Mouse (Mus musculus): ENCODE measurements around the gene Angptl1. TPM values are rescaled to one million over a fixed set of nuclear protein-coding genes. Genes with fewer than 3 reads are reported as not detected.

Gene Angptl1
- polyA plus RNA-seq, 1 experiment = 0.96 TPM

DNA sequence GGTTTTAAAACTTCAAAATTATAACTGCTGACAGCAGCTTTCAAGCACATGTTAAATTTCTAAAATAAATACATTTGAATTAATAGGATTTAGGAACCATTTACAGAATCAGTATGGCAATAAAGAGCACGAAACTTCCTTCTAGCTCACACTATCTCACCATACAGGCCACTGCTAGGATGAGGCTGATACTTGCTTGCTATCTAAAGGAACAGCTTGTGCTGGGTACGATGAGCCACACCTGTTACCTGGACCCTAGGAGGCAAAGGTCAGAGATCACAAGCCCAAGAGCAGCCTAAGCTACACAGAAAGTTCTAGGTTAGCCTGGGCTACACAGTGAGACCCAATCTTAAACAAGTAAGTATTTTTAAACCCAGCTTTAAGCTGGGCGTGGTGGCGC lies 70.9 kb downstream of the Angptl1 start:
- H3K4me1 ChIP-seq (ENCODE audit: control insufficient read depth, insufficient read depth, low read length) = peaks cover 3% of the 10 kb centered on the region; the same call in 1 of the 2 replicates
- DNase-seq = no peak
- 98% methylated on average over 4 of the region's 4 CpGs for WGBS
- TF ChIP-seq CTCF (IDR thresholded peaks at IDR 0.05; ENCODE audit: insufficient read depth, low read length) = no peak
- TF ChIP-seq POLR2A (IDR thresholded peaks at IDR 0.05; ENCODE audit: borderline replicate concordance, extremely low read depth, low read depth, low read length) = no peak
- H3K4me3 ChIP-seq (replicated peaks; ENCODE audit: extremely low read depth, low read depth, low read length) = no peak overlapping the region

DNA sequence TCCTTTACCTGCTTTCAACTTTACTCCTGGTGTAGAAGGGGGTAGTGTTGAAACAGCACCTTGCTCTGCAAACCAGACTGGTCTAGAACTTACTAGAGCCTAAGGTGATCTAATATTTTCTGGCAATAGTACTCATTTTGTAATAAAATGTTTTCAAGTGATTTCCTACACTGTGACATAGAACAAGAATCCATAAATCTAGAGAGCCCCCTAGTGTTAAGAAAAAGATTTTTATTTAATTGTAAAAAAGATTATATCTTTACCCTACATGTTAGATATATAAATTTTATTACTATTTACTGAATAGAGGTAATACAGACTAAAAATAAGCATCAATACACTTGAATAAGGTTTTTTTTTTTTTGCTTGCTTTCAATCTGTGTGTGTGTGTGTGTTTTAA lies 71.5 kb downstream of the Angptl1 start:
- Histone ChIP-seq H3K4me3 (replicated peaks; ENCODE audit: extremely low read depth, low read depth, low read length) (no peak overlapping the region), H3K4me1 (ENCODE audit: control insufficient read depth, insufficient read depth, low read length) (peaks cover 3% of the 10 kb centered on the region; the same call in 1 of the 2 replicates)
- TF ChIP-seq CTCF (IDR thresholded peaks at IDR 0.05; ENCODE audit: insufficient read depth, low read length) (no peak), POLR2A (IDR thresholded peaks at IDR 0.05; ENCODE audit: borderline replicate concordance, extremely low read depth, low read depth, low read length) (no peak)
- DNase-seq = no peak

Other genes with a start within 250 kb of the Angptl1 start
- gene Tor3a, start 164.2 kb upstream of the Angptl1 start, polyA plus RNA-seq (2012; rRNA removed) = 73.2 and 105 TPM in 2 replicates
- gene Fam20b, start 119.5 kb upstream of the Angptl1 start, polyA plus RNA-seq (2012; rRNA removed) = 16.3 and 25.9 TPM in 2 replicates
- gene Ralgps2, start 101.1 kb downstream of the Angptl1 start, polyA plus RNA-seq (2012; rRNA removed) = 6.3 and 7.0 TPM in 2 replicates

All from lung, adult 2 months (tissue).